Comparison of ENCODE assay signal across 15 mouse cellular contexts in the genomic region with DNA sequence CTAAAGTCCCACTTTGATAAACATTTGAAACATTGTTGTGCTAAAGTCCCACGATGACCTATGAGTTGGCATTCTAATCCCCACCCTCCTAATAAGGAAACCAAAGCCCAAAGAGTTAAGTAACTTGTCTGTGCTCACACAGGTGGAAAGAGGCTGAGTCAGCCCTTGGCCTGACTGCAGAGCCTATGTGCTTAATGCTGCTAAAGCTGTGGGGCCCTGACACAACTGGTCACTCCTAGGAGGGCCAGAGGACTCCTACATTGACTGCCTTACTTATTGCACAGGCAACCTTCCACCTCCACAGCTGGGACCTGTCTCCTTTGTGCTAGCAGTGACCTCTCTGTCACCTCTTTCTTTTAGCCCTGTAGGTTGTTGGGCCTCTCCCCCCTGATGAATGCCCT.
DNase-seq lines count a peak whose midpoint lies in the region; ATAC-seq and TF ChIP-seq lines count a peak whose summit lies in the region.
"Had no signal": no experiment of that assay in that cellular context is flagged by ENCODE, and none has a peak within 500 bp of the region (broad histone marks: within the 10 kb centered on the region; RNA-seq: fewer than 3 reads in every experiment).

No protein-coding gene starts in this region.

- no peaks in the 10 kb centered on the region for H3K36me3 ChIP-seq in embryonic facial prominence, embryonic 12.5 days
- H3K36me3 ChIP-seq in embryonic facial prominence, embryonic 10.5 days (replicated peaks) = no peaks in the 10 kb centered on the region
- no peaks in the 10 kb centered on the region for H3K36me3 ChIP-seq in lung, postnatal 0 days (ENCODE audit: insufficient read depth, low read length)
- H3K36me3 ChIP-seq in stomach, embryonic 16.5 days (ENCODE audit: control insufficient read depth, insufficient read depth, low read length) = no peaks in the 10 kb centered on the region
- H3K36me3 ChIP-seq: limb, embryonic 12.5 days; midbrain, embryonic 12.5 days had no signal

- H3K9me3 ChIP-seq in embryonic facial prominence, embryonic 12.5 days = no peaks in the 10 kb centered on the region
- no peaks in the 10 kb centered on the region for H3K9me3 ChIP-seq in embryonic facial prominence, embryonic 10.5 days
- H3K9me3 ChIP-seq in lung, postnatal 0 days (ENCODE audit: low read length) = no peaks in the 10 kb centered on the region
- H3K9me3 ChIP-seq in stomach, embryonic 16.5 days (replicated peaks; ENCODE audit: control insufficient read depth, low read length) = no peaks in the 10 kb centered on the region
- H3K9me3 ChIP-seq: limb, embryonic 12.5 days; midbrain, embryonic 12.5 days had no signal

- H3K9ac ChIP-seq in embryonic facial prominence, embryonic 12.5 days = no peak overlapping the region
- no peak overlapping the region for H3K9ac ChIP-seq in lung, postnatal 0 days (replicated peaks; ENCODE audit: low read depth)
- H3K9ac ChIP-seq in stomach, embryonic 16.5 days (ENCODE audit: low read length) = 0 out of 2 replicates have a peak overlapping the region, but pooled peaks have one; percentile 33
- H3K9ac ChIP-seq: limb, embryonic 12.5 days; midbrain, embryonic 12.5 days had no signal

- no peak for TF ChIP-seq EP300 in lung, postnatal 0 days (IDR thresholded peaks at IDR 0.05)

- no peak for TF ChIP-seq CTCF in lung, postnatal 0 days (IDR thresholded peaks at IDR 0.05)

- H3K4me2 ChIP-seq in embryonic facial prominence, embryonic 12.5 days (replicated peaks) = no peak overlapping the region
- no peak overlapping the region for H3K4me2 ChIP-seq in lung, postnatal 0 days (replicated peaks; ENCODE audit: low read depth, low read length)
- H3K4me2 ChIP-seq in stomach, embryonic 16.5 days (ENCODE audit: low read depth, low read length) = no peak overlapping the region
- H3K4me2 ChIP-seq: limb, embryonic 12.5 days; midbrain, embryonic 12.5 days had no signal

- WGBS in embryonic facial prominence, embryonic 12.5 days = 68% methylated on average over 1 of the region's 1 CpGs
- 64% methylated on average over 1 of the region's 1 CpGs for WGBS in embryonic facial prominence, embryonic 10.5 days
- 19% methylated on average over 1 of the region's 1 CpGs for WGBS in lung, postnatal 0 days
- WGBS in stomach, embryonic 16.5 days = 23% methylated on average over 1 of the region's 1 CpGs

- no peak for DNase-seq in embryonic facial prominence, embryonic 10.5 days (ENCODE audit: low spot score)
- DNase-seq in lung, postnatal 0 days (ENCODE audit: low spot score) = peak; percentile 27
- no peak for DNase-seq in lung, postnatal 14 days
- peak; percentile 27 for DNase-seq in kidney, postnatal 14 days
- no peak for DNase-seq in layer of hippocampus, postnatal 25 days (ENCODE audit: extremely low spot score in 1 of 2, low spot score in 1 of 2)
- DNase-seq in right cerebral cortex, adult 18-20 months = no peak
- DNase-seq: cerebellum, adult 9-11 months; gastrocnemius, postnatal 14 days; heart, postnatal 10 days; thymus, postnatal 14 days had no signal

- no peaks in the 10 kb centered on the region for H3K27me3 ChIP-seq in embryonic facial prominence, embryonic 12.5 days
- H3K27me3 ChIP-seq in embryonic facial prominence, embryonic 10.5 days (replicated peaks; ENCODE audit: low read depth, poor library complexity, severe bottlenecking) = peaks cover 32% of the 10 kb centered on the region
- H3K27me3 ChIP-seq in lung, postnatal 0 days (replicated peaks; ENCODE audit: insufficient read depth, low read length) = no peaks in the 10 kb centered on the region
- no peaks in the 10 kb centered on the region for H3K27me3 ChIP-seq in stomach, embryonic 16.5 days (ENCODE audit: control insufficient read depth, insufficient read depth, low read length)

- 0 out of 2 replicates have a peak, but pooled peaks have one; percentile 57 for ATAC-seq in embryonic facial prominence, embryonic 12.5 days (ENCODE audit: insufficient number of reproducible peaks, insufficient read depth, low FRiP score, low TSS enrichment)
- ATAC-seq in lung, postnatal 0 days = peak; percentile 29; the same call in 1 of the 2 replicates
- peak; percentile 70 for ATAC-seq in stomach, embryonic 16.5 days (ENCODE audit: insufficient read depth, low FRiP score)

- no peak overlapping the region for H3K4me3 ChIP-seq in embryonic facial prominence, embryonic 12.5 days
- H3K4me3 ChIP-seq in embryonic facial prominence, embryonic 10.5 days = no peak overlapping the region
- H3K4me3 ChIP-seq in lung, postnatal 0 days (ENCODE audit: low read depth, low read length) = no peak overlapping the region
- H3K4me3 ChIP-seq in stomach, embryonic 16.5 days (replicated peaks; ENCODE audit: low read length) = no peak overlapping the region
- H3K4me3 ChIP-seq: erythroblast, embryonic 14.5 days; limb, embryonic 12.5 days; midbrain, embryonic 12.5 days had no signal

- peaks cover 14% of the 10 kb centered on the region for H3K4me1 ChIP-seq in embryonic facial prominence, embryonic 12.5 days
- H3K4me1 ChIP-seq in embryonic facial prominence, embryonic 10.5 days = peaks cover 35% of the 10 kb centered on the region
- H3K4me1 ChIP-seq in lung, postnatal 0 days (ENCODE audit: insufficient read depth, low read depth, low read length) = peaks cover under 1% of the 10 kb centered on the region; the same call in 1 of the 2 replicates
- peaks cover 24% of the 10 kb centered on the region for H3K4me1 ChIP-seq in stomach, embryonic 16.5 days (ENCODE audit: control insufficient read depth, insufficient read depth, low read length)

- no peak overlapping the region for H3K27ac ChIP-seq in embryonic facial prominence, embryonic 12.5 days
- no peak overlapping the region; the same call in none of the 2 replicates for H3K27ac ChIP-seq in embryonic facial prominence, embryonic 10.5 days (replicated peaks)
- no peak overlapping the region for H3K27ac ChIP-seq in lung, postnatal 0 days (ENCODE audit: low read length)
- peak overlapping the region; percentile 88 for H3K27ac ChIP-seq in stomach, embryonic 16.5 days (ENCODE audit: low read length)
- H3K27ac ChIP-seq: limb, embryonic 12.5 days; midbrain, embryonic 12.5 days had no signal

Comparison
In these comparisons a context has a peak if more than half of its experiments do, and no peak if none do; other contexts are left out.
1. DNase-seq: peak in lung, postnatal 0 days (single experiment) and kidney, postnatal 14 days (single experiment); none in embryonic facial prominence, embryonic 10.5 days (single experiment), lung, postnatal 14 days (single experiment), layer of hippocampus, postnatal 25 days (0 of 2) and right cerebral cortex, adult 18-20 months (single experiment).
2. Peak in every context shown above with its lines, with median percentiles within 50 percentile points of each other: ATAC-seq.